15 mouse cellular contexts compared by ENCODE assay signal in genomic region chr6:121454549-121455494, GRCm38 (mm10). TPM values are rescaled to one million over a fixed set of nuclear protein-coding genes. Genes with fewer than 3 reads are reported as not detected.
DNase-seq lines count a peak whose midpoint lies in the region; ATAC-seq and TF ChIP-seq lines count a peak whose summit lies in the region.
"Had no signal": no experiment of that assay in that cellular context is flagged by ENCODE, and none has a peak within 500 bp of the region (broad histone marks: within the 10 kb centered on the region; RNA-seq: fewer than 3 reads in every experiment).

No protein-coding gene starts in this region.

- H3K27ac ChIP-seq in hindbrain, embryonic 11.5 days (ENCODE audit: low read depth, low read length) = 0 out of 2 replicates have a peak overlapping the region, but pooled peaks have one; percentile 7
- H3K27ac ChIP-seq in hindbrain, embryonic 10.5 days = no peak overlapping the region
- H3K27ac ChIP-seq in forebrain, postnatal 0 days (ENCODE audit: low read depth, low read length) = peak overlapping the region; percentile 40; the same call in 1 of the 2 replicates
- H3K27ac ChIP-seq in midbrain, embryonic 16.5 days (ENCODE audit: low read length) = peak overlapping the region; percentile 44
- no peak overlapping the region for H3K27ac ChIP-seq in intestine, postnatal 0 days (ENCODE audit: low read depth, low read length)
- H3K27ac ChIP-seq: heart, embryonic 13.5 days had no signal

- 64% methylated on average over 12 of the region's 12 CpGs for WGBS in hindbrain, embryonic 11.5 days
- 66% methylated on average over 12 of the region's 12 CpGs for WGBS in hindbrain, embryonic 10.5 days
- WGBS in forebrain, postnatal 0 days = 40% methylated on average over 12 of the region's 12 CpGs
- WGBS in midbrain, embryonic 16.5 days = 33% methylated on average over 12 of the region's 12 CpGs
- 59% methylated on average over 12 of the region's 12 CpGs for WGBS in intestine, postnatal 0 days

- 0 out of 2 replicates have a peak, but pooled peaks cover 2% of the 10 kb centered on the region for H3K4me1 ChIP-seq in hindbrain, embryonic 11.5 days (replicated peaks; ENCODE audit: control insufficient read depth, insufficient read depth, low read length)
- H3K4me1 ChIP-seq in hindbrain, embryonic 10.5 days (replicated peaks) = peaks cover 17% of the 10 kb centered on the region
- H3K4me1 ChIP-seq in forebrain, postnatal 0 days (ENCODE audit: insufficient read depth) = no peaks in the 10 kb centered on the region
- H3K4me1 ChIP-seq in midbrain, embryonic 16.5 days (ENCODE audit: control insufficient read depth, insufficient read depth, low read length) = peaks cover 42% of the 10 kb centered on the region
- H3K4me1 ChIP-seq in intestine, postnatal 0 days (replicated peaks; ENCODE audit: control insufficient read depth, insufficient read depth, low read length) = no peaks in the 10 kb centered on the region
- H3K4me1 ChIP-seq: heart, embryonic 13.5 days had no signal

- no peak for TF ChIP-seq CTCF in brain, embryonic 14.5 days (IDR thresholded peaks at IDR 0.05; ENCODE audit: borderline replicate concordance, extremely low read depth, insufficient read depth, insufficient read length)
- TF ChIP-seq CTCF in forebrain, postnatal 0 days (IDR thresholded peaks at IDR 0.05; ENCODE audit: low read depth) = no peak
- no peak for TF ChIP-seq CTCF in intestine, postnatal 0 days (IDR thresholded peaks at IDR 0.05; ENCODE audit: low read depth)

- H3K4me2 ChIP-seq in hindbrain, embryonic 11.5 days (replicated peaks; ENCODE audit: low read depth, low read length) = no peak overlapping the region
- no peak overlapping the region for H3K4me2 ChIP-seq in forebrain, postnatal 0 days (ENCODE audit: low read depth)
- H3K4me2 ChIP-seq in midbrain, embryonic 16.5 days (ENCODE audit: low read length) = no peak overlapping the region
- no peak overlapping the region for H3K4me2 ChIP-seq in intestine, postnatal 0 days (replicated peaks; ENCODE audit: low read depth)
- H3K4me2 ChIP-seq: heart, embryonic 13.5 days; lung, embryonic 14.5 days had no signal

- peak; percentile 9 for DNase-seq in hindbrain, embryonic 11.5 days (ENCODE audit: low spot score)
- no peak for DNase-seq in hindbrain, embryonic 10.5 days (ENCODE audit: low spot score)
- DNase-seq in brain, embryonic 14.5 days (ENCODE audit: low read depth) = peak; percentile 57
- DNase-seq in forebrain, postnatal 0 days = peak; percentile 48
- no peak for DNase-seq in spleen, adult 12 weeks (ENCODE audit: low spot score)
- DNase-seq in kidney, postnatal 4 days = no peak
- DNase-seq: B cell, adult 2 months; cerebellum, postnatal 25 days; lung, embryonic 14.5 days had no signal

- peak; percentile 61 for ATAC-seq in hindbrain, embryonic 11.5 days (ENCODE audit: low FRiP score)
- ATAC-seq in forebrain, postnatal 0 days = peak; percentile 69
- peak; percentile 40 for ATAC-seq in midbrain, embryonic 16.5 days
- no peak for ATAC-seq in intestine, postnatal 0 days

- H3K36me3 ChIP-seq in hindbrain, embryonic 11.5 days (ENCODE audit: control insufficient read depth, insufficient read depth, low read length) = no peaks in the 10 kb centered on the region
- H3K36me3 ChIP-seq in hindbrain, embryonic 10.5 days = no peaks in the 10 kb centered on the region
- H3K36me3 ChIP-seq in forebrain, postnatal 0 days (ENCODE audit: insufficient read depth) = no peaks in the 10 kb centered on the region
- no peaks in the 10 kb centered on the region for H3K36me3 ChIP-seq in midbrain, embryonic 16.5 days (ENCODE audit: control insufficient read depth, insufficient read depth, low read length)
- no peaks in the 10 kb centered on the region for H3K36me3 ChIP-seq in intestine, postnatal 0 days (ENCODE audit: control insufficient read depth, insufficient read depth)
- H3K36me3 ChIP-seq: G1E; heart, embryonic 13.5 days had no signal

- H3K9me3 ChIP-seq in hindbrain, embryonic 11.5 days (ENCODE audit: control insufficient read depth, low read length) = no peaks in the 10 kb centered on the region
- H3K9me3 ChIP-seq in hindbrain, embryonic 10.5 days = no peaks in the 10 kb centered on the region
- no peaks in the 10 kb centered on the region for H3K9me3 ChIP-seq in forebrain, postnatal 0 days (ENCODE audit: low read length)
- no peaks in the 10 kb centered on the region for H3K9me3 ChIP-seq in midbrain, embryonic 16.5 days (replicated peaks; ENCODE audit: control insufficient read depth, low read length, poor library complexity, severe bottlenecking)
- H3K9me3 ChIP-seq in intestine, postnatal 0 days (ENCODE audit: control insufficient read depth) = no peaks in the 10 kb centered on the region
- H3K9me3 ChIP-seq: heart, embryonic 13.5 days had no signal

- TF ChIP-seq POLR2A in brain, embryonic 14.5 days (IDR thresholded peaks at IDR 0.05; ENCODE audit: borderline replicate concordance, extremely low read depth, insufficient read depth, insufficient read length, poor library complexity, severe bottlenecking) = no peak

- no peaks in the 10 kb centered on the region for H3K27me3 ChIP-seq in hindbrain, embryonic 11.5 days (ENCODE audit: control insufficient read depth, insufficient read depth, low read length)
- peaks cover 15% of the 10 kb centered on the region; the same call in 1 of the 2 replicates for H3K27me3 ChIP-seq in hindbrain, embryonic 10.5 days (ENCODE audit: insufficient read depth, poor library complexity, severe bottlenecking)
- H3K27me3 ChIP-seq in forebrain, postnatal 0 days (ENCODE audit: insufficient read depth, low read length) = no peaks in the 10 kb centered on the region
- H3K27me3 ChIP-seq in midbrain, embryonic 16.5 days (ENCODE audit: control insufficient read depth, insufficient read depth, low read depth, low read length) = no peaks in the 10 kb centered on the region
- H3K27me3 ChIP-seq in intestine, postnatal 0 days (replicated peaks; ENCODE audit: control insufficient read depth, insufficient read depth, low read length) = no peaks in the 10 kb centered on the region

- no peak overlapping the region for H3K9ac ChIP-seq in hindbrain, embryonic 11.5 days (ENCODE audit: low read depth, low read length)
- no peak overlapping the region for H3K9ac ChIP-seq in forebrain, postnatal 0 days
- H3K9ac ChIP-seq in midbrain, embryonic 16.5 days (ENCODE audit: low read depth, low read length) = no peak overlapping the region
- H3K9ac ChIP-seq in intestine, postnatal 0 days (ENCODE audit: low read depth, low read length) = no peak overlapping the region
- H3K9ac ChIP-seq: heart, embryonic 13.5 days; lung, embryonic 14.5 days had no signal

- no peak overlapping the region for H3K4me3 ChIP-seq in hindbrain, embryonic 11.5 days (ENCODE audit: low read depth, low read length)
- H3K4me3 ChIP-seq in hindbrain, embryonic 10.5 days = no peak overlapping the region
- no peak overlapping the region for H3K4me3 ChIP-seq in forebrain, postnatal 0 days (ENCODE audit: low read depth, low read length)
- no peak overlapping the region for H3K4me3 ChIP-seq in midbrain, embryonic 16.5 days (ENCODE audit: low read depth, low read length)
- H3K4me3 ChIP-seq in intestine, postnatal 0 days (ENCODE audit: low read depth, low read length) = no peak overlapping the region
- H3K4me3 ChIP-seq: heart, embryonic 13.5 days had no signal

RNA-seq across cellular contexts. Expression of gene Iqsec3, which starts 18.7 kb away (rescaled TPM):
- polyA plus RNA-seq in hindbrain, embryonic 11.5 days (2014; fragmentation: Nextera tagmentation; extraction: Ambion mirVana) = 1.8 and 2.5 TPM in 2 replicates
- polyA plus RNA-seq in hindbrain, embryonic 10.5 days (2016; fragmentation: Nextera tagmentation; extraction: Ambion mirVana) = 0.26 and 1.5 TPM in 2 replicates
- polyA plus RNA-seq in brain, embryonic 14.5 days (2012; rRNA removed) = 16.7 and 31.5 TPM in 2 replicates
- total RNA-seq in forebrain, postnatal 0 days (2014; rRNA removed) = 21.0 and 32.4 TPM in 2 replicates
- 3.9 and 6.8 TPM in 2 replicates for polyA plus RNA-seq in forebrain, postnatal 0 days (2015; fragmentation: Nextera tagmentation; extraction: Ambion mirVana)
- polyA plus RNA-seq in midbrain, embryonic 16.5 days (2015; fragmentation: Nextera tagmentation; extraction: Ambion mirVana) = 10.2 and 11.0 TPM in 2 replicates
- polyA plus RNA-seq in intestine, postnatal 0 days (2015; fragmentation: Nextera tagmentation; extraction: Ambion mirVana) = 0.16 and 0.18 TPM in 2 replicates
- total RNA-seq: megakaryocyte-erythroid progenitor cell, adult 5-6 weeks had no signal
- polyA plus RNA-seq: G1E; heart, embryonic 13.5 days; lung, embryonic 14.5 days; spleen, adult 2 months had no signal

Comparison
In these comparisons a context has a peak if more than half of its experiments do, and no peak if none do; other contexts are left out.
1. DNase-seq: peak in hindbrain, embryonic 11.5 days (single experiment), brain, embryonic 14.5 days (single experiment) and forebrain, postnatal 0 days (single experiment); none in hindbrain, embryonic 10.5 days (single experiment), spleen, adult 12 weeks (single experiment) and kidney, postnatal 4 days (0 of 2).
2. H3K27ac ChIP-seq: peak in hindbrain, embryonic 11.5 days (single experiment), forebrain, postnatal 0 days (single experiment) and midbrain, embryonic 16.5 days (single experiment); none in hindbrain, embryonic 10.5 days (single experiment) and intestine, postnatal 0 days (single experiment).